Mouse (Mus musculus) intestine, embryonic 14.5 days (tissue): ENCODE data around the gene Olfr71. TPM values are rescaled to one million over a fixed set of nuclear protein-coding genes. Genes with fewer than 3 reads are reported as not detected.

Experiments
- ATAC-seq: fragments of 200-750 bp; cut with Nextera tagmentation; replicated peaks from 2 replicates; pipeline ENCODE4 v1.8.0; 2017; ENCODE audit warnings: low read depth, moderate number of reproducible peaks, moderate TSS enrichment, moderate library complexity; ENCODE audit not compliant: low FRiP score, low TSS enrichment
- DNase-seq: peaks from one replicate; pipeline ENCODE4 v3.0.0-alpha.2; 2018; ENCODE audit warnings: low spot score
- H3K27ac ChIP-seq: fragments of 300-500 bp; sonication (generic); 2 replicates; pipeline ENCODE4 v1.5.1; 2014; ENCODE audit warnings: low read depth, mild to moderate bottlenecking, control low read depth
- H3K27me3 ChIP-seq: fragments of 300-500 bp; sonication (generic); replicated peaks from 2 replicates; pipeline ENCODE4 v1.6.1; 2014; ENCODE audit warnings: low read length, control low read depth; ENCODE audit not compliant: control insufficient read depth, insufficient read depth
- H3K36me3 ChIP-seq: fragments of 300-500 bp; sonication (generic); 2 replicates; pipeline ENCODE4 v1.6.1; 2014; ENCODE audit warnings: low read length, control low read depth; ENCODE audit not compliant: control insufficient read depth, insufficient read depth
- H3K4me1 ChIP-seq: fragments of 300-500 bp; sonication (generic); replicated peaks from 2 replicates; pipeline ENCODE4 v1.6.1; 2014; ENCODE audit warnings: low read length, control low read depth, mixed read lengths; ENCODE audit not compliant: control insufficient read depth, insufficient read depth
- H3K4me2 ChIP-seq: fragments of 300-500 bp; sonication (generic); 2 replicates; pipeline ENCODE4 v1.6.1; 2014; ENCODE audit warnings: low read length
- H3K4me3 ChIP-seq: fragments of 300-500 bp; sonication (generic); 2 replicates; pipeline ENCODE4 v1.5.1; 2014; ENCODE audit warnings: low read depth, low read length, control low read depth, mixed read lengths
- H3K9ac ChIP-seq: fragments of 300-500 bp; sonication (generic); 2 replicates; pipeline ENCODE4 v1.6.1; 2014; ENCODE audit warnings: mild to moderate bottlenecking, low read length
- H3K9me3 ChIP-seq: fragments of 300-500 bp; sonication (generic); 2 replicates; pipeline ENCODE4 v1.6.1; 2016; ENCODE audit warnings: low read length, control low read depth; ENCODE audit not compliant: control insufficient read depth
- WGBS: fragments of 180-500 bp; shearing (Covaris S2); extraction: QIAGEN DNeasy Blood & Tissue Kit; methylation state at CpG from one replicate; pipeline ENCODE4 v1.1.7; 2014; 5-methylcytosine and 5-hydroxymethylcytosine counted together
- polyA plus RNA-seq: library from polyadenylated mRNA; unstranded; fragments of >200 nt; fragmentation: Nextera tagmentation; extraction: Ambion mirVana; gene quantifications from 2 replicates; pipeline ENCODE4 v1.2.1, GENCODE M21; 2014

Olfr71 gene
- polyA plus RNA-seq, result not detected in 2 replicates

DNA sequence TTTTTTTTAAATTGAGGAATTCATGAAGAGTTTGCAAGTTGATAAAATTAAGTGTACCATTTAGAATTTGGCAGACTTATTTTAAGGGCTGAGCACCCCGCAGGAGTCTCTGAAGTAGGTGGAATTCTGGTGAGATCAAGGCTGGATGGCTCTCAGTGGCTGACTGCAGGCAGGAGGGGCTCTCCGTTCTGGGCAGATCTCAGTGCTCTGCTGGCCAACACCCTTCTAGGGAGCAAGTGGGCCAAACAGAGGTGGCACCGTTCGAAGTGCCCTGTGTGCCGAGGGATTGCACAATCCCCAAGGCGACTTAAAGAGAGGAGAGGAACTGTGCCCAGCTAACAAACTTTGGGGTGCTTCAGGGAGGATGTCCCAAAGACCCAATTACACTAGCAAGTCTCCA, at the start of gene Olfr71:
Olfr71 (minus strand) TSS at position 387 of the 400 bp plus-strand sequence.
- DNase-seq, result no peak
- WGBS, result 78% methylated on average over 6 of the region's 6 CpGs
- H3K4me2 ChIP-seq, result no peak within 1 kb of the TSS
- no peaks in the 10 kb centered on the region for H3K36me3 ChIP-seq
- H3K27me3 ChIP-seq, result no peaks in the 10 kb centered on the region
- H3K9ac ChIP-seq, result no peak within 1 kb of the TSS
- no peaks in the 10 kb centered on the region for H3K9me3 ChIP-seq
- H3K4me1 ChIP-seq, result no peaks in the 10 kb centered on the region
- H3K27ac ChIP-seq, result no peak within 1 kb of the TSS
- ATAC-seq, result no peak
- no peak within 1 kb of the TSS for H3K4me3 ChIP-seq

DNA sequence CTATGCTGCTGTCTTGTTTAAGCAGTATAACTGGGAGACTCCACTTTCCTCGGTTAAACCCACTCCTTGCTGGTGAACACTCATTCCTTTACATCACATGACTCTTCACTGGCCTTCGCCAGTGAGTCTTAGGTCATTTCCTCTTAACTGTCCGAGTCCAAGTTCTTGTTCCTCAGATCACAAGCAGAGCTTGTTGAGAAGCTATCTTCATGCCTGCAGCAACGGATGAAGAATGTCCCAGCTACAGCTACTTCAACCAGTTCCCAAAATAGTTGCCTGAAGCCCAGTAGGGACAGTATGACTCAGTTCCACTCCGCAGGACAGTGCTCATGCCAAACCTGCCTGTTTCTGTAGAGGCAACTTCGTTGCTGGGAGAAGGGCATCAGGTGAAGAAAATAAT, 47.2 kb upstream of the Olfr71 start:
- H3K4me3 ChIP-seq, result no peak overlapping the region
- no peaks in the 10 kb centered on the region for H3K9me3 ChIP-seq
- no peaks in the 10 kb centered on the region for H3K36me3 ChIP-seq
- H3K4me2 ChIP-seq, result no peak overlapping the region
- H3K9ac ChIP-seq, result no peak overlapping the region
- ATAC-seq (no peak), DNase-seq (no peak)
- no peaks in the 10 kb centered on the region for H3K27me3 ChIP-seq
- no peak overlapping the region for H3K27ac ChIP-seq
- no peaks in the 10 kb centered on the region for H3K4me1 ChIP-seq
- 74% methylated on average over 6 of the region's 6 CpGs for WGBS

DNA sequence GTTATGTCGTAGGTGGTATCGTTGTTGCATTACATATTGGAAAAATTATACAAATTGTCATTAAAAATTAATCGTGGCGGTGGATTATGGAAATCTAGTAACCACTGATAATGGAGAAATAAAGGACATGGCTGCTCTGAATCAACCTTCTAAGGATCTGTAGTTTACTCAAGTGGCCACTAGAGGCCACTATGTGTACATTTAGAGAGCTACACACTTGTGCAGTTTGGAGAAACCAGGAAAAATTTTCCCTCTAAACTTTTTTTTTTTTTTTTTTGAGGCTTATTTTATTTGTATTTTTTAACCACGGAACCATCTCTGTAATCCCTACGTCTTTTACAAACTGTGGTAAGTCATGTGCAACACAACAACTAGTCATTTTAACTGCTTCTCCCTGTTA, 35.1 kb upstream of the Olfr71 start:
- DNase-seq (no peak), ATAC-seq (no peak)
- Histone ChIP-seq H3K4me3 (no peak overlapping the region), H3K27me3 (no peaks in the 10 kb centered on the region), H3K9me3 (peaks cover 4% of the 10 kb centered on the region; the same call in 1 of the 2 replicates), H3K4me1 (peaks cover 7% of the 10 kb centered on the region; the same call in 1 of the 2 replicates), H3K9ac (no peak overlapping the region), H3K27ac (no peak overlapping the region), H3K36me3 (no peaks in the 10 kb centered on the region), H3K4me2 (no peak overlapping the region)
- 20% methylated on average over 6 of the region's 6 CpGs for WGBS

DNA sequence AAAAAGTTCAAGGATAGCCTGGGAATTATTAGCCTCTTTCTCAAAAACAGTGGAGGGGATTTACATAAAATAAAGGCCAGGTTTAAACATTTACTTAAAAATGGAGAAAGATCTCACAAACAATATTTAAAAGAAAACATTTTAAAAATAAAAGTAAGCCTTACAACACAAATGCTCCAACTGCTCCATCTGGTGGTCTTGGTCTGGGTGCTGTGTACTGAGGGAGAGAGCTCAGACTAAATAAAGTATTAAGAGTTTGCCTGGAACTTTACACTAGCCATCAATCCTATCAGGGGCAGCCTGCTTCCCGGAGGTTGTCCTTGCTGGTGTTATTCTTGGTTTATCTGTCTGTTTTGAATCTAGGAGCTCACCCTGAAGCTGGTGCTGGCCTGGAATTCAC, 33.0 kb upstream of the Olfr71 start:
- H3K9ac ChIP-seq, result no peak overlapping the region
- no peaks in the 10 kb centered on the region for H3K9me3 ChIP-seq
- H3K36me3 ChIP-seq, result no peaks in the 10 kb centered on the region
- H3K27ac ChIP-seq, result no peak overlapping the region
- no peak overlapping the region for H3K4me3 ChIP-seq
- no peak for DNase-seq
- ATAC-seq, result no peak
- 8% methylated on average over 1 of the region's 1 CpGs for WGBS
- peaks cover 7% of the 10 kb centered on the region; the same call in 1 of the 2 replicates for H3K4me1 ChIP-seq
- no peak overlapping the region for H3K4me2 ChIP-seq
- H3K27me3 ChIP-seq, result no peaks in the 10 kb centered on the region

DNA sequence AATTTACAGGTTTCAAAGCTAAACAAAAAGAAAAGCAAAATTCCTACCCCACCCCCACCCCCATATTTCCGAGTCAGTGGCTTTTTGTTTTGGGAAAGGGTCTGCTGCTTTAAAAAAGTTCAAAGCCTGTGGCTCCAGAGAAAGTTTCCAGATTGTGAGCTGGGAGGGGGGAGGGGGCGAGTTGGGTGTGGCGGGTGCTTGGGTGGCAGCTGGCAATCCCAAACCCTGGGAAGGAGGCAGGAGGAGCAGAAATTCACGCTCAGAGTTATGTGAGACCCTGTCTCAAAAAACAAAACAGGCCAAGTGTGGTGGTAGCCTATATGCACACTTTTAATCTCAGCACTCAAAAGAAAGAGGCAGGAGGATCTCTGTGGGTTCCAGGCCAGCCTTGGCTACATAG, 32.6 kb upstream of the Olfr71 start:
- Histone ChIP-seq H3K9ac (no peak overlapping the region), H3K4me2 (no peak overlapping the region), H3K9me3 (no peaks in the 10 kb centered on the region), H3K4me3 (no peak overlapping the region), H3K4me1 (peaks cover 7% of the 10 kb centered on the region; the same call in 1 of the 2 replicates), H3K27ac (no peak overlapping the region), H3K36me3 (no peaks in the 10 kb centered on the region), H3K27me3 (no peaks in the 10 kb centered on the region)
- DNase-seq (no peak), ATAC-seq (no peak)
- 28% methylated on average over 4 of the region's 4 CpGs for WGBS

DNA sequence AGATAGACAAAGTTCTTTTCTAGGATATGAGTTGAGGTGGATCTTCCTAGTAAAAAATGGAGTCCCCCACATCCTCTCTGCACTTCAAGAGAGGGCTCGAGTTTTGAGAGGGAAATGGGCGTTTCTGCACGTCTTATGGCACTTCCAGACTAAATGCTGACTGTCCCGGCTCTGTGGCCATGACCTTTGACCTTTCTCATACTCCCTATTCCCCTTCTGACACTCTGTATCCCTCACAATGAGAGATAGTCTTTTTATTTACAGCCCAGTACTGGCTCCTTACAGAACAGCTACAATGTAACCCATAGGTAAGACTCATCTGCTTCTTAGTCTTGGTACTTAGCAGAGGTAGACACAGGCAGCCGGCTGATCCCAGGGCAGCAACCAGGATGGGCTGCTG, 31.5 kb upstream of the Olfr71 start:
- Histone ChIP-seq H3K9ac (no peak overlapping the region), H3K27me3 (no peaks in the 10 kb centered on the region), H3K9me3 (no peaks in the 10 kb centered on the region), H3K4me1 (no peaks in the 10 kb centered on the region), H3K4me2 (no peak overlapping the region), H3K36me3 (no peaks in the 10 kb centered on the region), H3K4me3 (no peak overlapping the region), H3K27ac (no peak overlapping the region)
- ATAC-seq (no peak), DNase-seq (no peak)
- WGBS, result 54% methylated on average over 5 of the region's 5 CpGs

DNA sequence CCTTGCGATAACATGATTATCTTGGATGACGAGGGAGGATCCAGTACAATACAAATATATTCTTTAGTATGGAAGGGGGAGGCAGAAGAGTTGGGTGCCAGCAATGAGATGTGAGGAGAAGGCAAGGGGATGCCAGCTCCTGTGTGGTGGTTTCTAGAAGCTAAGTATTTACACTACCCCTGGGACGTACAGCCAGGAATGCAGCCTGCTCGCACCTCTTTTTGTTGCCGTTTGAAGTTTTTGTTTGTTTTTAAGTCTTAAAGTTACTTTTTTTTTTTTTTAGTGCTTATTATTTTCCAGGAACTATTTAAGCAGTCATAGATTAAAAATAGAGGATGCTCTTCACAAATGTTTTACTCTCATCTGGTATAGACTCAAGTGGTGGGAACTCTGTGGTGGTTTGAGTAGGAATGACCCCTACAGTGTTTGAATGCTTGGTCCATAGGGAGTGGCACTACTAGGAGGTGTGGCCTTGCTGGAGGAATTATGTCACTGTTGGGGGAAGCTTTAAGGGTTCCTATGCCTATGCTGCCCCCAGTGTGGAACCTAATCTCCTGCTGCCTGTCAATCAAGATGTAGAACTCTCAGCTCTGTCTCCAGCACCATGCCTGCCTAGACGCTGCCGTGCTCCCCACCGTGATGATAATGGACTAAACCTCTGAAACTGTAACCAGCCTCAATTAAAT, 29.1 kb upstream of the Olfr71 start:
- WGBS, result 59% methylated on average over 8 of the region's 8 CpGs
- Histone ChIP-seq H3K9me3 (no peaks in the 10 kb centered on the region), H3K27me3 (no peaks in the 10 kb centered on the region), H3K4me3 (no peak overlapping the region), H3K9ac (no peak overlapping the region), H3K4me1 (no peaks in the 10 kb centered on the region), H3K4me2 (no peak overlapping the region), H3K36me3 (no peaks in the 10 kb centered on the region), H3K27ac (no peak overlapping the region)
- DNase-seq (no peak), ATAC-seq (no peak)

DNA sequence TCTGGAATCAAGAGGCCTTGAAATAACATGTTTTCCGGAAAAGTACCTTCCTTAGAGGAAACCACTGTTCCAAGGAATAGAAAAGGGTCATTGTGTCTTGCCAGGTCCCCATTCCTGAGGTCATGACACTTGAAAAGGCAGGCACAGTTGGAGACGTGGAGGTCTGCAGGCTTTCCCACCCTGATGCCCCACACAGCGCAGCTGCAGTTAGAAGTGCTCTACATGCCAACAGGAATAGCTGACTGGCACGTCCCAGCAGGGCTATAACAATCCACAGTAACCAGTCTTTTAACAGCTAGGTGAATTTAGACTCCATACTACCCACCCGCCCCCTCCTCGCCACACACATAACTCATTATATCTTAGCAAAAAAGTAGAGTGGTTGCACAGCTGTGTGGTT, 27.1 kb upstream of the Olfr71 start:
- no peaks in the 10 kb centered on the region for H3K9me3 ChIP-seq
- H3K27me3 ChIP-seq, result no peaks in the 10 kb centered on the region
- H3K4me1 ChIP-seq, result no peaks in the 10 kb centered on the region
- DNase-seq (no peak), ATAC-seq (no peak)
- no peak overlapping the region for H3K27ac ChIP-seq
- no peak overlapping the region for H3K4me3 ChIP-seq
- no peaks in the 10 kb centered on the region for H3K36me3 ChIP-seq
- WGBS, result 79% methylated on average over 6 of the region's 6 CpGs
- no peak overlapping the region for H3K4me2 ChIP-seq
- no peak overlapping the region for H3K9ac ChIP-seq

GRCm38 (mm10) chr4:43733186-43733585, 23.1 kb upstream of the Olfr71 start:
- Histone ChIP-seq H3K9ac (no peak overlapping the region), H3K27ac (no peak overlapping the region), H3K36me3 (no peaks in the 10 kb centered on the region), H3K27me3 (no peaks in the 10 kb centered on the region), H3K4me3 (no peak overlapping the region), H3K4me1 (peaks cover 9% of the 10 kb centered on the region), H3K9me3 (no peaks in the 10 kb centered on the region), H3K4me2 (no peak overlapping the region)
- DNase-seq (no peak), ATAC-seq (no peak)
- WGBS, result 85% methylated on average over 5 of the region's 5 CpGs
